Mouse (Mus musculus): ENCODE measurements around the gene Fitm2. TPM values are rescaled to one million over a fixed set of nuclear protein-coding genes. Genes with fewer than 3 reads are reported as not detected.

Fitm2 gene
- 18.0 and 18.2 TPM in 2 replicates for polyA plus RNA-seq (2015; fragmentation: Nextera tagmentation; extraction: Ambion mirVana)

DNA sequence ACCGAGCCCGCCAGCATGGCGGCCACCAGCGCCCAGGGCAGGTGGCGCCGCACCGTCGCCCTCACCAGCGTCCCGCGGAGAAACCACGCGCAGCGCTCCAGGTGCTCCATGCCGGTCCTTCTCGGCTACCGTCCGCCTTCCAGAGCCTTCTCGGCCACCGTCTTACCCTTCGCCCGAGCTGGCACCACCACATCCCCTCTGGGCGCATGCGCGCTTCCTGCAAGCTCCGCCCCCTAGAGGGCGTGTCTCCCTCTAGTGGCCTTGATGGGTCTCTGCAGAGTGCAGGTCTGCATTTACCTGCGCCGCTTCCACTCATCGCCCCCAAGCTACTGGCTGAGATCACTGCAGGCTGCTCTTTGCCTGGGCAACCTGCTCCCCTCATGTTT lies at the start of gene Fitm2:
Gene Fitm2 (minus strand): TSS at position 164 of the 386 bp plus-strand sequence.
- Histone ChIP-seq H3K4me1 (ENCODE audit: control insufficient read depth, insufficient read depth, low read depth, low read length) (peaks cover 9% of the 10 kb centered on the region), H3K9ac (ENCODE audit: low read depth, low read length) (peak within 1 kb of the TSS; percentile 91), H3K27ac (ENCODE audit: low read depth, low read length) (peak within 1 kb of the TSS; percentile 85), H3K36me3 (ENCODE audit: control insufficient read depth, insufficient read depth, low read length) (peaks cover 15% of the 10 kb centered on the region), H3K4me2 (ENCODE audit: low read length) (peak within 1 kb of the TSS; percentile 91), H3K27me3 (replicated peaks; ENCODE audit: control insufficient read depth, insufficient read depth, low read length) (no peaks in the 10 kb centered on the region), H3K9me3 (ENCODE audit: control insufficient read depth, low read length) (no peaks in the 10 kb centered on the region), H3K4me3 (ENCODE audit: low read length) (peak within 1 kb of the TSS; percentile 92)
- WGBS = 0% methylated on average over 17 of the region's 30 CpGs
- peak; percentile 92 for ATAC-seq

DNA sequence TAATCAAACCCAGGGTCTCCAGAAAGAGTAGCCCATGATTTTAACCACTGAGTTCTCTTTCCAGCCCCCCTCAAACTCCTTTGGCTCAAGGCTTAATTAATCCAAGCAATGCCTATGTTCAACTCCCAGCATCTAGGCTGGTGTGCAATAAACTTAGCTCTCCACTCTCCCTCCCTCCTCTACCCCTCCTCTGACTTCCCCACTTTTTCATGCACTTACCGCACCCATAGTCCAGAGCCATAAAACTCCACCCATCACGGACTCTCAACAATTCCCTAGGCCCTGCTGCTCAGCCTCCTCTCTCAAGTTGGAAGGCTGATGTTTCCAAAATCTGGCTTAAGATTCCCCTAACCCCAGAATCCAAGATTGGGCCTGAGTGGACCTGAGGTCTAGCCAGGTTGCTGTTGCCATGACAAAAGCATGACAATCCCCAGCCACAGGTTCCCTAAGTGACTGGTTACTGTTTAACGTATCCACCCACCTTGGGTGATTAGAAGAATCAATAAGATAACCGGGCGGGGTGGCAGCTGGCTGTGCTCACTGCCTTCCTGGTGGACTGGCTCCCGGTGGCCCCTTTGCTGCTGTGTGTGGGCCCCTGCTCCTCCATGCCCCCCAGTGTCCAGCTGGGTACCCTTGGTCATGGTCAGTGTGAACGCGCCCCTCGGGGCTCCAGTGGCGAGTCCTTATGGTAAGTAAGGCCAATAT lies 34.0 kb upstream of the Fitm2 start, which contains the start of gene Hnf4a:
Gene Hnf4a (plus strand): TSS at position 509 of the 705 bp plus-strand sequence.
- no peak within 1 kb of the TSS for H3K4me2 ChIP-seq (ENCODE audit: low read length)
- no peak within 1 kb of the TSS for H3K4me3 ChIP-seq (ENCODE audit: low read length)
- no peak within 1 kb of the TSS for H3K27ac ChIP-seq (ENCODE audit: low read depth, low read length)
- no peaks in the 10 kb centered on the region; the same call in 1 of the 2 replicates for H3K27me3 ChIP-seq (replicated peaks; ENCODE audit: control insufficient read depth, insufficient read depth, low read length)
- H3K4me1 ChIP-seq (ENCODE audit: control insufficient read depth, insufficient read depth, low read depth, low read length) = no peaks in the 10 kb centered on the region
- no peak for ATAC-seq
- no peaks in the 10 kb centered on the region for H3K9me3 ChIP-seq (ENCODE audit: control insufficient read depth, low read length)
- WGBS = 80% methylated on average over 10 of the region's 10 CpGs
- H3K9ac ChIP-seq (ENCODE audit: low read depth, low read length) = no peak within 1 kb of the TSS
- no peaks in the 10 kb centered on the region for H3K36me3 ChIP-seq (ENCODE audit: control insufficient read depth, insufficient read depth, low read length)

DNA sequence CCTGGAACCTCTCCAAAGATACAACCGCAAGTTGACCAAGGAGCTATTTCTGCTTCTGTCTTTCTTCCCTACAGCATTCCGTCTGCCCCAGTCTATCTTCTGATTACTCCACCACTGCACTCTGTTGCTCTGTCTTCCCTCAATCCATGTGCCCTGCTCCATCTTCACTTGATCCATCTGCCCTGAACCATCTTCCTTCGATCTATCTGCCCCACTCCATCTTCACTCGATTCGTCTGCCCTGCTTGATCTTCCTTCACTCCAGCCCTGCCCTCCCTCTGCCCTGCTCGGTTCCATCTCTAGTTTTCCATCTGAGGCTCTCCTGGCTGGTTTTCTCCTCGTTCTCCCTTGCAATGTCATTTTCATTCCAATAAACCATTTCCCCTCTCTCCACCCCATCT lies 30.8 kb upstream of the Fitm2 start:
- Histone ChIP-seq H3K4me1 (ENCODE audit: control insufficient read depth, insufficient read depth, low read depth, low read length) (no peaks in the 10 kb centered on the region), H3K4me3 (ENCODE audit: low read length) (no peak overlapping the region), H3K4me2 (ENCODE audit: low read length) (no peak overlapping the region), H3K27me3 (replicated peaks; ENCODE audit: control insufficient read depth, insufficient read depth, low read length) (no peaks in the 10 kb centered on the region; the same call in 1 of the 2 replicates), H3K27ac (ENCODE audit: low read depth, low read length) (no peak overlapping the region), H3K36me3 (ENCODE audit: control insufficient read depth, insufficient read depth, low read length) (no peaks in the 10 kb centered on the region), H3K9me3 (ENCODE audit: control insufficient read depth, low read length) (no peaks in the 10 kb centered on the region), H3K9ac (ENCODE audit: low read depth, low read length) (no peak overlapping the region)
- 76% methylated on average over 7 of the region's 7 CpGs for WGBS
- no peak for ATAC-seq

DNA sequence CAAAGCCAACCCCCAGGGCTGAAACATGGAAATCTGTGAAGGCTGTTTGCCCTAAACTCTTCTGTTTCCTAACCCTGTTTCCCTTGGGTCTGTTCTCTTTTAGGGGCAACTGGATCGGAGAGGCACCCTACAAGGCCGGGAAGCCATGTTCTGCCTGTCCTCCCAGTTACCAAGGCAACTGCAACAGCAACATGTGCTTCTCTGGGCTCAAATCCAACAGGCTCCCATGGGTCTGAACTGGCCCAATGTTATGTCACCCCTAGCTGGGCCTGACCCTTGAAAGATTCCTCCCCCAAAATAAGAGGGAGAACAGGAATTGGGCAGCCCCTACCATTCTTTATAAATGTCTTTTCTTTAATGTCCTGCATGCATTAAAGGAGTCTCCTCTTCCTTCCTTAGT lies 29.8 kb upstream of the Fitm2 start:
- Histone ChIP-seq H3K9ac (ENCODE audit: low read depth, low read length) (no peak overlapping the region), H3K9me3 (ENCODE audit: control insufficient read depth, low read length) (no peaks in the 10 kb centered on the region), H3K27ac (ENCODE audit: low read depth, low read length) (no peak overlapping the region), H3K4me3 (ENCODE audit: low read length) (no peak overlapping the region), H3K4me1 (ENCODE audit: control insufficient read depth, insufficient read depth, low read depth, low read length) (no peaks in the 10 kb centered on the region), H3K27me3 (replicated peaks; ENCODE audit: control insufficient read depth, insufficient read depth, low read length) (no peaks in the 10 kb centered on the region; the same call in 1 of the 2 replicates), H3K4me2 (ENCODE audit: low read length) (no peak overlapping the region), H3K36me3 (ENCODE audit: control insufficient read depth, insufficient read depth, low read length) (no peaks in the 10 kb centered on the region)
- 59% methylated on average over 2 of the region's 2 CpGs for WGBS
- no peak for ATAC-seq

DNA sequence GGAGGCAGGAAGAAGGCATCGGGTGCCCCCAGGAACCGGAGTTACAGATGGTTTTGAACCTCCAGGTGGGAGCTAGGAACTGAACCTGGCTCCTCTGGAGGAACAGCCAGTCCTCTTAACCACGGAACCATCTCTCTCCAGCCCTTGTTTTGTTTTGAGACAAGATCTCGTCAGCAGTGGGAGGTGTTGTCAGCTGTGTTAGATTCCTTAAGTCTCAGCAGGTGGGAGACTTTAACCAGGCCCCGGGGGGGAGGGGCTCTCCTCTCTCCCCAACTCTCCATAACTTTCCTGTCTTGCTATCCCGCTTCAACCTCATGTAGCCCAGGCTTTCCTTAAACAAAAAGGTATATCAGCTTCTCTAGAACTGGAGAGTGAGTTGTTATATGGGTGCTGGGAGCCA lies 22.0 kb upstream of the Fitm2 start:
- no peaks in the 10 kb centered on the region for H3K9me3 ChIP-seq (ENCODE audit: control insufficient read depth, low read length)
- H3K27me3 ChIP-seq (replicated peaks; ENCODE audit: control insufficient read depth, insufficient read depth, low read length) = no peaks in the 10 kb centered on the region
- H3K36me3 ChIP-seq (ENCODE audit: control insufficient read depth, insufficient read depth, low read length) = no peaks in the 10 kb centered on the region
- WGBS = 61% methylated on average over 6 of the region's 6 CpGs
- H3K4me2 ChIP-seq (ENCODE audit: low read length) = no peak overlapping the region
- H3K9ac ChIP-seq (ENCODE audit: low read depth, low read length) = no peak overlapping the region
- no peak overlapping the region for H3K27ac ChIP-seq (ENCODE audit: low read depth, low read length)
- ATAC-seq = no peak
- H3K4me3 ChIP-seq (ENCODE audit: low read length) = no peak overlapping the region
- peaks cover 2% of the 10 kb centered on the region; the same call in 1 of the 2 replicates for H3K4me1 ChIP-seq (ENCODE audit: control insufficient read depth, insufficient read depth, low read depth, low read length)

DNA sequence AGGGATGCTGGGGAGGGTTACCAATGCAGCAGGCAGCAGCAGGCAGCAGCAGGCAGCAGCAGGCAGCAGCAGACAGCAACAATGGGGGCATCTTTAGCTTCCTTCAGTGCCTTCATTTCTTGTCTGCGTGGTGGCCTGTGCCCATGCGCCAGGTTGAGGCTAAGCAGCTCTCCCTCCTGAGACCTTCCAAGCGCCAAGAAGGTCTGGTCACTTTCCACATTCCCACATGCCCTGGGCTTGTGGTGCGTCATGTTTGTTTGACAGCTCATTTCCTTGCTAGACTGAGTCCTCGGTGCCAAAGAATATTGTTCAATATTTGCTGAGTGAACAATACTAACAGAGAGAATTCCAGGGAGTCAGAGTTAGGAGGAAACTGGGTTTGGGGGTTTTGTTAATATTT lies 21.5 kb upstream of the Fitm2 start:
- ATAC-seq = no peak
- Histone ChIP-seq H3K4me1 (ENCODE audit: control insufficient read depth, insufficient read depth, low read depth, low read length) (peaks cover 2% of the 10 kb centered on the region; the same call in 1 of the 2 replicates), H3K9me3 (ENCODE audit: control insufficient read depth, low read length) (no peaks in the 10 kb centered on the region), H3K4me2 (ENCODE audit: low read length) (no peak overlapping the region), H3K9ac (ENCODE audit: low read depth, low read length) (no peak overlapping the region), H3K4me3 (ENCODE audit: low read length) (no peak overlapping the region), H3K27me3 (replicated peaks; ENCODE audit: control insufficient read depth, insufficient read depth, low read length) (no peaks in the 10 kb centered on the region), H3K27ac (ENCODE audit: low read depth, low read length) (no peak overlapping the region), H3K36me3 (ENCODE audit: control insufficient read depth, insufficient read depth, low read length) (no peaks in the 10 kb centered on the region)
- 37% methylated on average over 5 of the region's 5 CpGs for WGBS

DNA sequence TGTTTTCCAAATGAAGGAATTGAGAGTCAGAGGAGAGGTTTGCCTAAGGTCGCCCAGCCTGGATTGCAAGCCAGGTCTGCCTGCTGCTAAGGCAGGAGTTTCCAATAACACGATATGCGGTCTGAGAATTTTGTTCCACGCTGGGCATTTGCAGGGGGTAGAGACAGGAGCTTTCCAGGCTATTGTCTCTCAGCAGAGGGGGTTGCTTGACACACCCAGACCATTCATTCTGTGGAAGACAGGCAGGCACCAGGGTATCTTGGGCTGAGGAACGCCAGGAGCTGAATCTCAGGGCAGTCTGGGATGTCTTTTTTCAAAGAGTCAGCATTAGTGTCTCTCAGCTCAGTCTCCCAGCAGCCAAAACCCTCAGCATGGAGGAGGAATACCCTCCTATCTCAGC lies 20.6 kb upstream of the Fitm2 start:
- Histone ChIP-seq H3K4me1 (ENCODE audit: control insufficient read depth, insufficient read depth, low read depth, low read length) (peaks cover 2% of the 10 kb centered on the region; the same call in 1 of the 2 replicates), H3K4me2 (ENCODE audit: low read length) (no peak overlapping the region), H3K9me3 (ENCODE audit: control insufficient read depth, low read length) (no peaks in the 10 kb centered on the region), H3K27ac (ENCODE audit: low read depth, low read length) (no peak overlapping the region), H3K4me3 (ENCODE audit: low read length) (no peak overlapping the region), H3K36me3 (ENCODE audit: control insufficient read depth, insufficient read depth, low read length) (no peaks in the 10 kb centered on the region), H3K27me3 (replicated peaks; ENCODE audit: control insufficient read depth, insufficient read depth, low read length) (no peaks in the 10 kb centered on the region), H3K9ac (ENCODE audit: low read depth, low read length) (no peak overlapping the region)
- no peak for ATAC-seq
- WGBS = 16% methylated on average over 5 of the region's 5 CpGs

DNA sequence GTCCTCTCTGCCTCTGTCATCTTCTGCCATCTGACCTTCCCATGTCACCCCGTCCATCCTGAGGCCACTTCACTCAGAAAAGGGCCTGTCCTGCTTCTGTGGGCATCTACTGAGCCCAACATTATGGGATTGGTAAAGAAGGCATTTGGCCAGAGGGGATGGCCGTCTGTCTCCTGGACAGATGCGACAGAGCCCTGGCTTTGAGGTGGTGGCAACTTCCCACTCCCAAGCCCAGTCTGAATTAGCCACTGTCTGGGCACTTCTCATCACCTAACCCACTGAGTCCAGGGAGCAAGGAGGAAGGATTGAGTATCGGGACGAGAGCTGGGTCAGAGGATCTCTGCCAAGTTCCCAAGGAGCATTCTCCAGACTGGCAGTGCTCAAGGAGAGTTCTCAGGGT lies 19.6 kb upstream of the Fitm2 start, which contains the start of gene R3hdml:
Gene R3hdml (plus strand): TSS at position 301 of the 400 bp plus-strand sequence.
- no peak for ATAC-seq
- 74% methylated on average over 5 of the region's 5 CpGs for WGBS

DNA sequence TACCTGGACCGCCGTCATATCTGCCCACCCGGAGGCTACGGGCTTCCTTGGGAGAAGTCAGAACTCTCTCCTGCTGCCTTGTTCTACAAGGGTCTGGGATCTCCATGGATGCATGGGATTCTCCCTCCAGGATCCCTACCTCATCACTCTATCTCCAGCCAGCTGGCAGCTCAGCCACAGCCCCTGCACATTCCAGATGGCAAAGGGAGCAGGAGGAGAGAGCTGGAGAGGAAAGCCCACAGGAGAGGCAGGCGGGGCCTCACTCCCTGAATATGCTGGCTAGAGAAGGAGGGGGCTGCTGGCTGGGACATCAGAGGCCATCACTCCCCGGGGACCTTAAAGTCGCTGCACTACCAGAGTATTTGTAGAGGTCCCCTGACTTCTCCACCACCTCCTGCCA lies 18.9 kb upstream of the Fitm2 start:
- Histone ChIP-seq H3K36me3 (ENCODE audit: control insufficient read depth, insufficient read depth, low read length) (no peaks in the 10 kb centered on the region), H3K4me2 (ENCODE audit: low read length) (no peak overlapping the region), H3K9ac (ENCODE audit: low read depth, low read length) (no peak overlapping the region), H3K27ac (ENCODE audit: low read depth, low read length) (no peak overlapping the region), H3K27me3 (replicated peaks; ENCODE audit: control insufficient read depth, insufficient read depth, low read length) (no peaks in the 10 kb centered on the region), H3K9me3 (ENCODE audit: control insufficient read depth, low read length) (no peaks in the 10 kb centered on the region), H3K4me3 (ENCODE audit: low read length) (no peak overlapping the region), H3K4me1 (ENCODE audit: control insufficient read depth, insufficient read depth, low read depth, low read length) (peaks cover 2% of the 10 kb centered on the region; the same call in 1 of the 2 replicates)
- WGBS = 51% methylated on average over 7 of the region's 7 CpGs
- ATAC-seq = peak; percentile 63

More for the DNA sequence above, 19.6 kb upstream of the Fitm2 start, which contains the start of gene R3hdml:
- Histone ChIP-seq H3K27ac (ENCODE audit: low read depth, low read length) (no peak within 1 kb of the TSS), H3K4me1 (ENCODE audit: control insufficient read depth, insufficient read depth, low read depth, low read length) (peaks cover 2% of the 10 kb centered on the region; the same call in 1 of the 2 replicates), H3K9ac (ENCODE audit: low read depth, low read length) (no peak within 1 kb of the TSS), H3K4me2 (ENCODE audit: low read length) (no peak within 1 kb of the TSS), H3K36me3 (ENCODE audit: control insufficient read depth, insufficient read depth, low read length) (no peaks in the 10 kb centered on the region), H3K4me3 (ENCODE audit: low read length) (no peak within 1 kb of the TSS), H3K27me3 (replicated peaks; ENCODE audit: control insufficient read depth, insufficient read depth, low read length) (no peaks in the 10 kb centered on the region), H3K9me3 (ENCODE audit: control insufficient read depth, low read length) (no peaks in the 10 kb centered on the region)

Measured in hindbrain, embryonic 16.5 days (tissue).